Mouse (Mus musculus) gastrocnemius, adult 2 months (tissue): ENCODE results near the gene Slit3. TPM values are rescaled to one million over a fixed set of nuclear protein-coding genes. Genes with fewer than 3 reads are reported as not detected.

Source experiments
- DNase-seq: peaks from one replicate; pipeline ENCODE4 v3.0.0; 2022
- H3K27ac ChIP-seq: fragments of 200-600 bp; 2 replicates; pipeline ENCODE4 v1.8.1; 2022; ENCODE audit warnings: mild to moderate bottlenecking
- H3K4me3 ChIP-seq: fragments of 200-600 bp; 2 replicates; pipeline ENCODE4 v1.8.1; 2022; ENCODE audit warnings: mild to moderate bottlenecking, moderate library complexity
- CTCF ChIP-seq: fragments of 200-600 bp; IDR thresholded peaks from 2 replicates; pipeline ENCODE4 v1.8.1; 2022; ENCODE audit warnings: antibody characterized with exemption, mild to moderate bottlenecking, moderate library complexity
- intact Hi-C: fragments of 180-260 bp; cut with DNase I; formaldehyde crosslinking; loops from one replicate; pipeline ENCODE4 v1.15.1; 2025
- total RNA-seq, 2 experiments: library from RNA; stranded (reverse); gene quantifications; 2 replicates each; pipeline ENCODE4 v1.2.3; 2021

The Slit3 gene
- total RNA-seq, 2 experiments from 2014 or later: 9.2 to 10.9 TPM

DNA sequence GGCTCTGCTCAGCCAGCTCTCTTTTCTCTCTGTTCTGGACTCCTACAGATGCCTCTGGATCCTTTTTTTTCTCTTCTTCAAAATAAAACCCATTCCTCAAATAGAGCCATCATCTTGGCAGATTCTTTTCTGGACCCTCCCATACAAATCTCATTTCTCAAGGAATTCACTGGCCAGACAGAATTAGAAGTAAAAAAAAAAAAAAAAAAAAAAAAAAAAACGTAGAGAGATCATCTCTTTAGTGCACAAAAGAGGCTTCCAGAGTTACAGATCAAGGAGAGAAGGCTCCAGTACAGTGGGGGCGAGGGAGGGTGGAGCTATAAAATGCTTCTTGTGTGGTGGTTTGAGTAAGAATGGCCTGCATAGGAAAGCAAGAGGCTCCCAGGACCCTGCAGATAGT lies 10.2 kb upstream of the Slit3 start:
- no peak overlapping the region for H3K27ac ChIP-seq
- no peak for TF ChIP-seq CTCF

DNA sequence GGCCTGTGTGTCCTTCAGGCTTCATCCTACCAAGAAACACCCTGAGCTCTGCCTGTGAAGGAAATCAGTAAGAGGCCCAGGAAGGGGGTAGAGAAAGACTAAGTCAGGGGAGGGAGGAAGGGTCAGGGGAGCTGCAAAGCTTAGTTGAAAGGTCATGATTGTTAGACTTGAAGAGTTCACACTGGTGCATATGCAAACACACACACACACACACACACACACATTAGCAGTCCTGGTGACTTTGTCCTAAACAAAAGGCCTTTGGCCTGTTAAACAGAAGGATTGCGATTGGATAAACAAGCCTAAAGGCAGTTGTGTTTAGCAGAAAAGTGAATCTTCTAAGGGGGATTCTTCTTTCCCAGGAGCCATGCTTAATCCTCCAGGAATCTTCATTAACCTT lies 7.7 kb upstream of the Slit3 start:
- TF ChIP-seq CTCF: no peak
- no peak overlapping the region for H3K4me3 ChIP-seq
- no peak for DNase-seq
- H3K27ac ChIP-seq: no peak overlapping the region
- intact Hi-C loops: no loop called here

More for the DNA sequence above, 10.2 kb upstream of the Slit3 start:
- no peak for DNase-seq
- intact Hi-C loops: no loop called here
- H3K4me3 ChIP-seq: no peak overlapping the region

DNA sequence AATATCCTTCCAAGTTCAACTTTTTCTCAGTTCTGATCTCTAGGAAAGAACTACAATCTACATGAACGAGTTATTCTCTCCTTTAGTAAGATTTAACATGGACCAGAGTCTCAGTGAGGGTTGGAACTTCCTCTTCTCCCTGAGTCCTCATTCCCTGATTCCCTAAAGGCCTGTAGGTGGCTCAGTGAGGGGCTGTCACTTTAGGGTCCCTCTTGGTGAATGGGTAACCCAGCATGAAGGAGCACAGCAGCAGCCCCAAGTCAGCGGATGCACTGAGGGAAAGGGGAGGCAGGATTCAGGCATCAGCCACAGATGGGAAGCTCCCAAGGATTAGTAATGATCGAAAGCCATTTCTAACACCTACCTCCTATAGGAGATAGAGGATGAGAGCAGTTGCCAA lies 4.6 kb upstream of the Slit3 start:
- Histone ChIP-seq H3K27ac (no peak overlapping the region), H3K4me3 (no peak overlapping the region)
- no peak for DNase-seq
- intact Hi-C loops: loop anchor here (5.0 kb wide), 2 partner anchors 336 to 886 kb away; no protein-coding TSS in a partner anchor
- TF ChIP-seq CTCF: no peak

DNA sequence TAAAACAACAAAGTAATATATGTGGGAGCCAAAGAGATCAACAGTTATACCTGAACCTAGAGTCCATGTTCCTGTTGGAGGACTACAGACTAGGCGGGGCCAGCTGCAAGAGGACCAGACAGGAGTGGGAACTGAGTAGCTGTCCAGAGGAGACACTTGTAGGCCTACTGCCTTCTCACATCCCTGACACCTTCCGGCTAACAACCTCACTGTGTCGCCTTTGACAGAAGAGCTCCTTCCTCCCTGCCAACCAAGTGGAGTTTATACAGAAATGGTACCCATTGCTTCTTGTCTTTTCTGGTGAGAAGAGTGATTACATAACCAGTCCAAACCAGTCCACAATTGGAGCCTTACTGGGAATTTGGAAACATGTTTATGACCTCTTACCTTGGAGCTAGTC lies 3.2 kb upstream of the Slit3 start:
- TF ChIP-seq CTCF: no peak
- no peak overlapping the region for H3K4me3 ChIP-seq
- no peak overlapping the region for H3K27ac ChIP-seq
- intact Hi-C loops: loop anchor here (5.0 kb wide), 2 partner anchors 334 to 884 kb away; no protein-coding TSS in a partner anchor
- no peak for DNase-seq

DNA sequence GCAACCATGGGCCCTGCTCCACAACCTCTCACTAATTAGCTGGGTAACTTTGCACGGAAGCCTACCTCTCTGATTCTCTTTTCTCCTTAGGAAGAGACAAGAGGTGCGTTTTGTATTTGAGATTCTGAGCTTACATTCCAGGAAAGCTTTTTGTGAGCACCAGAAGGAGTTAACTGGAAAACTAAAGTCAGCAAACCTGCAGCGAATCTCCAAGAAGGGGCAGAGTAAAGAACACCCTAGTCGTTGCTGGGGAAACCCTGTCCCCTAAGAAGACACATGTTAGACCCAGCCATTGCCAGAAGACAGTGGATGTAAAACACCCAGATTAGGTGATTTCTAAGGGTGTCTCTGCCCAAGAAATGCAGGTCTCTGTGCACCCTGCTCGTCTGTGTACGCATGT lies 2.3 kb upstream of the Slit3 start:
- H3K27ac ChIP-seq: no peak overlapping the region
- no peak overlapping the region for H3K4me3 ChIP-seq
- DNase-seq: no peak
- intact Hi-C loops: loop anchor here (1.0 to 5.0 kb wide), 3 partner anchors 289 to 884 kb away; no protein-coding TSS in a partner anchor
- TF ChIP-seq CTCF: no peak

DNA sequence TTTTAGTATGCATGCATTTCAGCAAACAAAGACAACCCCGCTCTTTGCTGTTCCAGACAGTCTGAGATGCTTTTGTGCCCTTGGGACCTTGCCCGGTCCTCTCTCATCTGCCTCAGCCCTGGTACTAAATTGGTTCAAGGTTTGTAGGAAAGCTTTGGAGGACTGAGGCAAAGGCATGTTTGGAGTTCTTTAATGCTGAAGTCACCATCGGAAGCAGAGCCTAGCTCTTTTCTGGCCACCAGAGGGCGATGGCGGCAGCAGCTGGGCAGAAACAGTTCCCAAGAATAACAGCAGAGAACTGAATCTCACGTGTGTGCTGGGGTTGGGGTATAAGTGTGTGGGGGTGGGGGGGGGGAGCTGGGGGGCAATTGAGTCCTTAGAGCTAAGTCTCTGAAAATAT lies 1.7 kb upstream of the Slit3 start:
- intact Hi-C loops: loop anchor here (1.0 to 5.0 kb wide), 3 partner anchors 288 to 883 kb away; no protein-coding TSS in a partner anchor

DNA sequence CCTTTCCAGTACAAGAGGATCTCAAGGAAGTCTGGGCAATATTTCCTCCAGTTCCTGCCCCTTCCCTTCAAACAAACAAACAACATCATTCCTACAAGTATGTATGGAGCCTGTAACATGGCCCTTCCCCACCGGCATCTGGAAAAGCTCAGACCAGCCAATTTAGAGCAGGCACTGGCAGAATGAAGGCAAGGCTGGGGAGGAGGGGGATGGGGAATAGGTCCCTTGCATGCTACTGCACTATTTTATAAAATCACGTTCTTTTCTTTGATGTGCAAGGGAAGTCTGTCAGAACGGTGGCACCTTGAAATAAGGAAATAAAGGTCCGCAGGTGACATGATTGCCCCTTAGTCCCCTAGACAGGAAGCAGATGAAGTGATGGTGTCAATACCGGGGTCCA lies 948 bp upstream of the Slit3 start:
- DNase-seq: no peak
- no peak for TF ChIP-seq CTCF
- H3K4me3 ChIP-seq: no peak overlapping the region
- intact Hi-C loops: loop anchor here (5.0 kb wide), 1 partner anchor 112 kb away; no protein-coding TSS in a partner anchor
- peak overlapping the region; percentile 24; the same call in 1 of the 2 replicates for H3K27ac ChIP-seq

More for the DNA sequence above, 1.7 kb upstream of the Slit3 start:
- no peak overlapping the region for H3K4me3 ChIP-seq
- H3K27ac ChIP-seq: no peak overlapping the region
- peak; percentile 81 for DNase-seq
- TF ChIP-seq CTCF: peak; percentile 81

DNA sequence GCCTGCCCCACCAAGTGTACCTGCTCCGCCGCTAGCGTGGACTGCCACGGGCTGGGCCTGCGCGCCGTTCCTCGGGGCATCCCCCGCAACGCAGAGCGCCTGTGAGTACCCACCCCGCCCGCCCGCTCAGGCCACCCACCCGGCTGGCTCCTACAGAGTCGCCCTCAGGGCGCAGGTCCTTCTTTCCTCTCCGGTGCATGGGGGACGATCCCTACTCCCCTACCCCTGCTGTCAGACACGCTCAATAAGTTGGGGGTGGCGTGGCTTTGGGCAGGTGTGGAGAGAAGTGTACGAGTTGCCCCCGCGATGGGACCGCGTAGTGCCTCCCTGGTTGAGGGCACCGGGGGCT lies 561 bp downstream of the Slit3 start:
- no peak for DNase-seq
- Histone ChIP-seq H3K27ac (peak overlapping the region; percentile 81), H3K4me3 (peak overlapping the region; percentile 77)
- no peak for TF ChIP-seq CTCF
- intact Hi-C loops: loop anchor here (5.0 kb wide), 1 partner anchor 111 kb away; no protein-coding TSS in a partner anchor

DNA sequence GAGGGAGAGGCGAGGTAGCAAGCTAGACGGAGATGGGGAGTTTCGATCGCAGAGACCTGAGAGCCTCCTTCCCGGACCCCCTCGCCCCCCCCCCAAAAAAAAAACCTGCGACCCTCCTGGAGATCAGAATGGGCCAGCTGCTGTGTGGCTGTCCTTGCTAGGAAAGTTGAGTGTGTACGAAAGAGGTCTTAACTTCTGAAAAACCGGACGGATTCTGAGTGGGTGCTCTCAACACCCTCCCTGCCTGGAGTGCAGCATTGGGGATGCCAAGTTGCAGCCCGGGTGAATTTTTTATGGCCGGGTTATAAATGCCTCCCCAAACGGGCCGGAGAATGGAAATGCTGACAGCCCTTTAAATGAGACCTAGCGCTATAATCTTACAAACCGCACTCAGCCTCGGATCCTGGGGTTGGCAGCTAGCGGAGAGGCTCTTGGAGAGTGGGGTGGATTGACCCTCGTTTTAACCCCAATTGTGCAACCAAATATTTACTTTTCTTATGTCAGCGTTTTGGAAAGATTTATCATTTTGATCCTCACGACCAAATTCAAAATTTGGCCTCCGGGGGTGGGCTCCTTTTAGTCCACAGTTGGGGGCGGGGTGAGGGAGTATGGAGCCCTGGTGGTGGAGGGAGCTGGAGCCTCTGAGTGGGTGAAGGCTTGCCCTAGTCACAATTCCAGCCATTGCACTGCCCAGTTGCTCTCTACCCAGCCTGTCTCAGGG lies 1.2 kb downstream of the Slit3 start:
- Histone ChIP-seq H3K27ac (peak overlapping the region; percentile 81), H3K4me3 (peak overlapping the region; percentile 77)
- intact Hi-C loops: loop anchor here (5.0 kb wide), 1 partner anchor 110 kb away; no protein-coding TSS in a partner anchor
- no peak for TF ChIP-seq CTCF
- peak; percentile 31 for DNase-seq

DNA sequence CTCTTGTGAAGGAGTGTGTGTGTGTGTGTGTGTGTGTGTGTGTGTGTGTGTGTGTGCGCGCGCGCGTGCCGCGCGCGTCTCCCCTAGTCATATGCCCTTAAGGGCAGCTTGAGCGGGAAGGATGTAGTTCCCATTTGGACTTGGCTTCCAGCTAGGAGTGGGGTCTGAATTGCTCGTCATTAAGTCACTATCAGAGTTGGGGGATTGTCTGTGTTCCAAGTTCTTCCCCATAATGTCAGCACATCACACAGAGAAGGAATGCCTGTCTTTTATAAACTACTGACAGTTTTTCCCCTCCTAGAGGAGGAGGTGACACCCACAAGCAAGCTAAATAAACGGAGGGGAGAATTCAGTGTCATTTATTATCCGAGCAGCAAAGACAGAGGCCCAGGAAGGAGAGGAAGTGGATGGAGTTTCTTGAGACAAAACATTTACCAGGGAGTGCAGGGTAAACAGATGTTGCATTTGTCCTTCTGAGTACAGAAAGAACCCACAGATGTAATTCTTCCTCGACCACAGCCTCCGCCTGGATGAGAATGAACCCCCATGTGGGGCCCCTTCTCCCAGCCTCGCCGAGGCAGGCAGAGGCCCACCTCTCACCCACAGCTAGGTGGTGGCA lies 3.6 kb downstream of the Slit3 start:
- DNase-seq: no peak
- intact Hi-C loops: loop anchor here (5.0 kb wide), 1 partner anchor 108 kb away; no protein-coding TSS in a partner anchor
- Histone ChIP-seq H3K27ac (peak overlapping the region; percentile 49), H3K4me3 (no peak overlapping the region)
- TF ChIP-seq CTCF: no peak

DNA sequence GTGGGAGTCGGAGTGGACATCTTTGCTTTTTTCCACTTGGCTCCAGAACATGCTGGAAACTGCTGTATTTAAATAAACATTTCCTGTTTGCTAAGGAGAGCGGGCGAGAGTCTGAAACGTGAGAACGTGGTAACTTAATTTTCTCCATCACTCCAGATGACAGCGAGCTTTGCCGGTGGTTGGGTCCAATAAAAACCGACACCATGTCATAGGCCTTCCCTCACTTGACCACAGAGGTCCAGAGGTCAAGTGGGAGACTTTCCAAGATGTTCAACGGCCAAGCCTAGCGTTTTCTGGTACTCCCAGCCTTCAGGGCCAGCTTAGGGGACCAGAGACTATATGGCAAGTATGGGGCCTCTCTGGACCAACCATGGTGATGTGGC lies 4.1 kb downstream of the Slit3 start:
- peak; percentile 53 for DNase-seq
- intact Hi-C loops: no loop called here
- H3K4me3 ChIP-seq: no peak overlapping the region
- TF ChIP-seq CTCF: no peak
- peak overlapping the region; percentile 49 for H3K27ac ChIP-seq

DNA sequence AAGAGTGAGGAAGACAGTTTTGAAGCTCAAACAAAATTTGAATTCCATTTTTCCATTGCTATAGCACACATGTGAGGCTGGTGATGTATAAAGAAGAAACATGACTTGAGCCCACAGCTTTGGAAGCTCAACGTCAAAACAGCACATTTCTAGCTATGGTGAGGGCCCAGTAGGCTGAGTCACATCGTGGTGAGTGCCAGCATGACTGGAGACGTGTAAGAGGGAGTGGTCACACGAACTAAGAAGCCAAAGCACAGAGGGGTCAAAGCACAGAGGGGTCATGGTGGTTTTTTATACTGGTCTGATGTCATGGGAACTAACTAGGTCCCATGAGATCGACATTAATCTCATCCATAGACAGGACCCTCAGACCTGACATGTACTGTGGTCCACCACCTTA lies 10.7 kb downstream of the Slit3 start:
- Histone ChIP-seq H3K4me3 (no peak overlapping the region), H3K27ac (no peak overlapping the region)
- intact Hi-C loops: no loop called here
- no peak for DNase-seq
- TF ChIP-seq CTCF: no peak

DNA sequence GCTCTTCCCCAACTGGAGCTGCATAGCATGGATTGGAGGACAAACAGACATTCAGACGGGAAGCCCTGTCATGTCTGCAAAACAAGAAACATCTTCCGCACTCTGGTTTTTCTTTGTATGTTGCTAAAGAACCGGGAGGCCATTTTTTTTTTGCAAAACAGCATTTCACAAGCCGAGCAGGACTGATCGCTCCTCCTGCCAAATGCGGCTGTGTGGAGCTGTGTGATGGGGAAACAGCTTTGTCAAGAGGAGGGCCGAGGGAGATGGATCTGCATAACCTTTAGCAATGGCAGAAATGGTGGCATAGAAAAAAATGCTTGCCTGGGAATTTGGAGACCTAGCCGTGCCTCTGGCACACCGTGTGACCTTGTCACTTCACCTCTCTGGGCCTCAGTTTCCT lies 15.6 kb downstream of the Slit3 start:
- DNase-seq: peak; percentile 46
- no peak for TF ChIP-seq CTCF
- intact Hi-C loops: no loop called here
- Histone ChIP-seq H3K4me3 (no peak overlapping the region), H3K27ac (peak overlapping the region; percentile 13; the same call in 1 of the 2 replicates)
